Mouse (Mus musculus) forebrain, embryonic 11.5 days (tissue): ENCODE results near the gene Ric8b. TPM values are rescaled to one million over a fixed set of nuclear protein-coding genes. Genes with fewer than 3 reads are reported as not detected.

Experiments used
- ATAC-seq: fragments of 200-750 bp; cut with Nextera tagmentation; replicated peaks from 2 replicates; pipeline ENCODE4 v1.8.0; 2017; ENCODE audit warnings: moderate TSS enrichment; ENCODE audit not compliant: low FRiP score
- DNase-seq: peaks from one replicate; pipeline ENCODE4 v3.0.0-alpha.2; 2017; ENCODE audit warnings: low spot score
- H3K27ac ChIP-seq: fragments of 300-500 bp; sonication (generic); 2 replicates; pipeline ENCODE4 v1.5.1; 2014; ENCODE audit warnings: low read depth, low read length
- H3K27me3 ChIP-seq: fragments of 300-500 bp; sonication (generic); 2 replicates; pipeline ENCODE4 v1.6.1; 2014; ENCODE audit warnings: mild to moderate bottlenecking, low read length, mixed read lengths; ENCODE audit not compliant: control insufficient read depth, insufficient read depth
- H3K36me3 ChIP-seq: fragments of 300-500 bp; sonication (generic); 2 replicates; pipeline ENCODE4 v1.6.1; 2014; ENCODE audit warnings: mild to moderate bottlenecking, low read length, moderate library complexity, mixed read lengths; ENCODE audit not compliant: control insufficient read depth, insufficient read depth
- H3K4me1 ChIP-seq: fragments of 300-500 bp; sonication (generic); replicated peaks from 2 replicates; pipeline ENCODE4 v1.6.1; 2014; ENCODE audit warnings: low read length, mixed read lengths; ENCODE audit not compliant: control insufficient read depth, insufficient read depth
- H3K4me2 ChIP-seq: fragments of 300-500 bp; sonication (generic); 2 replicates; pipeline ENCODE4 v1.6.1; 2014; ENCODE audit warnings: low read depth, mild to moderate bottlenecking, low read length, moderate library complexity, mixed read lengths; ENCODE audit not compliant: severe bottlenecking
- H3K4me3 ChIP-seq: fragments of 300-500 bp; sonication (generic); 2 replicates; pipeline ENCODE4 v1.5.1; 2014; ENCODE audit warnings: low read depth, low read length
- H3K9ac ChIP-seq: fragments of 300-500 bp; sonication (generic); 2 replicates; pipeline ENCODE4 v1.6.1; 2014; ENCODE audit warnings: low read length
- H3K9me3 ChIP-seq: fragments of 300-500 bp; sonication (generic); 2 replicates; pipeline ENCODE4 v1.6.1; 2016; ENCODE audit warnings: low read length, mixed read lengths; ENCODE audit not compliant: control insufficient read depth
- WGBS: fragments of 180-500 bp; shearing (Covaris S2); extraction: QIAGEN DNeasy Blood & Tissue Kit; methylation state at CpG from one replicate; pipeline ENCODE4 v1.1.7; 2014; 5-methylcytosine and 5-hydroxymethylcytosine counted together
- polyA plus RNA-seq: library from polyadenylated mRNA; unstranded; fragments of >200 nt; fragmentation: Nextera tagmentation; extraction: Ambion mirVana; gene quantifications from 2 replicates; pipeline ENCODE4 v1.2.1, GENCODE M21; 2014

Gene Ric8b
- polyA plus RNA-seq, 1 experiment from 2014 or later, result 22.4 TPM

DNA sequence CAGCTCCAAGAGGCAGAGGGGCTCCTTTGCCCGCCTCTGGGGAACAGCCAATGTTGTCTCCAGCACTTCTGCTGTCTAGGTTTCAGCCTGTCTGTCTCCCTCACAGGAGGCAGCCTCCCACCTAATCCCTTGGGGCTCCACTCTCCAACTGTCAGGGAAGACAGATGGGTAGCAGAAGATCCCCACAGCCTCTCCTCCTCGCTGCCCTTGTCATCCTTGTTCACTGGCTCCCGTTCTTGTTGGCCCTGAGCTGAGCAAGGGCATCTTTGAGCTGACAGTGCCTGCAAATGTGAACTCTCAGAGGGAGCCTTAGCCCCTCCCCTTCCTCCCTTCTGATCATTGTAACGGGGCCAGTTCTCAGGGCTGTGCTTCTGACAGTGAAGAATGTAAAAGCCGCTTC lies 13.7 kb upstream of the Ric8b start:
- Histone ChIP-seq H3K9ac (no peak overlapping the region), H3K36me3 (no peaks in the 10 kb centered on the region; the same call in 1 of the 2 replicates), H3K27ac (no peak overlapping the region), H3K4me2 (peak overlapping the region; percentile 18; the same call in 1 of the 2 replicates), H3K27me3 (peaks cover 7% of the 10 kb centered on the region; the same call in 1 of the 2 replicates), H3K9me3 (no peaks in the 10 kb centered on the region), H3K4me3 (no peak overlapping the region), H3K4me1 (peaks cover 4% of the 10 kb centered on the region; the same call in 1 of the 2 replicates)
- WGBS, result 20% methylated on average over 5 of the region's 5 CpGs
- DNase-seq (no peak), ATAC-seq (no peak)

DNA sequence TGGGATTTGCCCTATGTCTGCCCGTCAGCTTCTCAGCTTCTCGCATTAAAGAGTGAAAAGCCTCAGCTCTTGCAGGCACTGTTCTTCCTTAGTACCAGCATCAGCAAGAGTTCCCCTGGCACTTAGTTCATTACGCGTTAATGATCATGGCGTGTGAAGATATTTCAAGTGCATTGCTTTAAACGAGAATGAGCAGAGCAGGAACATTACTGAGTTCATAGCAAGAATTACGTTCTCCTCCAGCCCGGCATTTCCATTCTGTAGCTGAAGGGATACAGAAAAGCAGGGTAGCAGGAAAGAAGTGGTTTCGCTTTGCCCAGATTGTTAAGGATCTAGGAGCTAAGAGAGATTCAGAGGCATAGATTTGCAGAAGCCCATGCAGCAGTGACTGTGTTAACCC lies 10.5 kb upstream of the Ric8b start:
- ATAC-seq (no peak), DNase-seq (no peak)
- H3K36me3 ChIP-seq, result no peaks in the 10 kb centered on the region
- 79% methylated on average over 9 of the region's 9 CpGs for WGBS
- H3K27ac ChIP-seq, result no peak overlapping the region
- H3K4me2 ChIP-seq, result no peak overlapping the region
- no peak overlapping the region for H3K4me3 ChIP-seq
- no peaks in the 10 kb centered on the region for H3K9me3 ChIP-seq
- H3K9ac ChIP-seq, result no peak overlapping the region
- H3K27me3 ChIP-seq, result peaks cover 7% of the 10 kb centered on the region; the same call in 1 of the 2 replicates
- peaks cover 13% of the 10 kb centered on the region for H3K4me1 ChIP-seq

DNA sequence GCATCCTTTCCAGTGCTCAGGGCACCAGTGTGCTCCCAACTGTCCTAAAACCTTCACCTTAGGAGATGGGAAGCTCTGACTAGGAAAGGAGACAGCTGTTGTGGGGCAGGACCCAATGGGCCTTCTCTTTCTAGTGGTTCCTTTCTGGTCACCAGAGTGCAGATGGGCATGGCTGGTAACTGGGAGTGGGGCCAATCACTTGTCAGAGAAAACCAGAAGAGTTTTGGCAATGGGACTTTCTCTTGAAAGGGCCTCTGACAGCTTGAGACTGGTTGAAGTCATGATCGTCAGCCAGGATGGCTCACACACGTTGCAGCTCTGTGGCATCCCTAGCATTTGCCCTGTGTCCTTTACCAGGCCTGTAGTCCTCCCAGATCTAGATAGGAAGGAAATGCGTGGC lies 9.4 kb upstream of the Ric8b start:
- WGBS, result 96% methylated on average over 3 of the region's 3 CpGs
- H3K4me2 ChIP-seq, result no peak overlapping the region
- no peaks in the 10 kb centered on the region for H3K9me3 ChIP-seq
- H3K4me3 ChIP-seq, result no peak overlapping the region
- H3K36me3 ChIP-seq, result no peaks in the 10 kb centered on the region
- no peak overlapping the region for H3K9ac ChIP-seq
- no peak for ATAC-seq
- H3K27ac ChIP-seq, result no peak overlapping the region
- no peak for DNase-seq
- H3K27me3 ChIP-seq, result peaks cover 7% of the 10 kb centered on the region; the same call in 1 of the 2 replicates
- H3K4me1 ChIP-seq, result peaks cover 13% of the 10 kb centered on the region

DNA sequence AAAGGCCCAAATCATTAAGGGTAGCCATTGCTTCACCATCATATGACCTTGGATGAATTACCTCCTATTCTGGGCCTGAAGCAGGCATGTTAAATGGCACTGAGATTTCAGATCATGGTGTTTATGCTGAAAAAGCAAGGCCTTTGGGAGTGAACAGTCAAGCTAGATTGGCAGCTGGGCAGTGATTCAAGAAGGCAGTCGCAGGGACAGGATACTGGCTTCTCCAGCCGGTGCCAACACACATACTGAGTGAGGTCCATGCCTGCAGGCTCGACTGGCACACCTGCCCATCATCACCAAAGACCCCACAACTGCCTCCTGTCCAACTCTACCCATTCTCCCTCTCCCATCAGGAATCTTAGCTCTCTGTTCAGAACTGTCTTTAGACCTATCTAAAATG lies 8.9 kb upstream of the Ric8b start:
- no peak overlapping the region for H3K4me3 ChIP-seq
- H3K27ac ChIP-seq, result no peak overlapping the region
- H3K9ac ChIP-seq, result no peak overlapping the region
- H3K36me3 ChIP-seq, result no peaks in the 10 kb centered on the region
- WGBS, result 96% methylated on average over 3 of the region's 3 CpGs
- H3K9me3 ChIP-seq, result no peaks in the 10 kb centered on the region
- peaks cover 7% of the 10 kb centered on the region; the same call in 1 of the 2 replicates for H3K27me3 ChIP-seq
- no peak overlapping the region for H3K4me2 ChIP-seq
- ATAC-seq, result no peak
- no peak for DNase-seq
- H3K4me1 ChIP-seq, result peaks cover 10% of the 10 kb centered on the region

DNA sequence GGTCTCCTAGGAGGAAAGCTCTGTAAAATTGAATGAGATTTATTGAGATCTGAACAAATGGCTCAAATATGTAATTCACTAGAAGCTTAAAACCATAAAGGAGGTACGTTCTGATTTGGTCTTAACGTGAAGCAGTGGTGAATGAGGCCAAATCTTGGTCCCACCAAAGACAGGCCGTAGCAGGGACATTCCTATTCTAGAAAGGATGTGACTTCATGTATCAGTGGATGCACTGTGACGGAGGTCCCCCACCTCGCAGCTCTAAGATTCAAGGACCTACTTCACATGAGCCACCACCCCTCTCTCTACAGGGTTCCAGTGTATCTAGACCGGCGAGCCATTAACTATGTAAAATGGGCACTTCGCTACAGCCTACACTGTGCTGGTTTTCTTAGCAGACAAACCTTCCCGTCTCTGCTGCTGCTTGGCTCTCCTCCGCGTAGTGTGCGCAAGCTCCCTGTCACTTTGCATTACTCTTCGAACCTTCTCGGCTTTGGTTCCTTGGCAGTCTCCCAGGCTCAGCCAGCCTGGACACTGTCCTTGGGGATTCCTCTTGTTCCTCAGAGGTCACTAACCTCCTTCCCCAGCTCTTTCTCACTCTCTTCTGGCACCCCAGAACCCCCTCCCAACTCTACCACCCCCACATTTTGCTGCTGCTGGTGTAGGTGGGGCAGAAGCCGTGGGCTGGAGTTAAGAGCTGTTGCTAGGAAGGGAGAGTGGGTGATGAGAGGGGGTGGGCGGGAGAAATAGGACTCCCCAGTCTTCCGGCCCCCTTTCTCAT lies 8.2 kb upstream of the Ric8b start:
- Histone ChIP-seq H3K36me3 (no peaks in the 10 kb centered on the region), H3K9ac (no peak overlapping the region), H3K9me3 (no peaks in the 10 kb centered on the region), H3K27me3 (peaks cover 7% of the 10 kb centered on the region; the same call in 1 of the 2 replicates), H3K27ac (no peak overlapping the region), H3K4me2 (no peak overlapping the region), H3K4me3 (no peak overlapping the region), H3K4me1 (peaks cover 8% of the 10 kb centered on the region)
- no peak for DNase-seq
- WGBS, result 63% methylated on average over 17 of the region's 17 CpGs
- no peak for ATAC-seq

DNA sequence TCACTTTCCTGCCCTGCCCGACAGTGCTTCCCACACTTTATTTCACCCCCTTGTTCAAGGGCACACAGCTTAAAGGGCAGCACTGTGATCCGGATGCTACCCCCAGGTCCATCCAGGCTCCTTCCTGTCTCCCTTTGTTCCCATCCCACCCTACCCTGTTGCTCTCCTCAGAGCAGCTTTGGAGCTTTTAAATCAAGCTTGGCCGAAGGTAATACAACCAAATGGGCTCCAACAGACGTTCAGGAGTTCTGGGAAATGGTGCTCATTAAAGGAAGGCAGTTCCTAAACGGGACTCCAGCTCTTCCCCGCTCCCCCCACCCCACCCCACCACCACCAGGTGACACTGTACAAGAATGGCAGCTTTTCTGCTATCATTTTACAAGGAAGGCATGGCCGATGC lies 7.2 kb upstream of the Ric8b start:
- no peak for DNase-seq
- no peaks in the 10 kb centered on the region for H3K9me3 ChIP-seq
- H3K27ac ChIP-seq, result 0 out of 2 replicates have a peak overlapping the region, but pooled peaks have one; percentile 32
- H3K36me3 ChIP-seq, result no peaks in the 10 kb centered on the region
- H3K4me1 ChIP-seq, result peaks cover 8% of the 10 kb centered on the region
- H3K4me2 ChIP-seq, result no peak overlapping the region
- peaks cover 7% of the 10 kb centered on the region; the same call in 1 of the 2 replicates for H3K27me3 ChIP-seq
- H3K9ac ChIP-seq, result no peak overlapping the region
- no peak for ATAC-seq
- WGBS, result 6% methylated on average over 7 of the region's 7 CpGs
- H3K4me3 ChIP-seq, result no peak overlapping the region

DNA sequence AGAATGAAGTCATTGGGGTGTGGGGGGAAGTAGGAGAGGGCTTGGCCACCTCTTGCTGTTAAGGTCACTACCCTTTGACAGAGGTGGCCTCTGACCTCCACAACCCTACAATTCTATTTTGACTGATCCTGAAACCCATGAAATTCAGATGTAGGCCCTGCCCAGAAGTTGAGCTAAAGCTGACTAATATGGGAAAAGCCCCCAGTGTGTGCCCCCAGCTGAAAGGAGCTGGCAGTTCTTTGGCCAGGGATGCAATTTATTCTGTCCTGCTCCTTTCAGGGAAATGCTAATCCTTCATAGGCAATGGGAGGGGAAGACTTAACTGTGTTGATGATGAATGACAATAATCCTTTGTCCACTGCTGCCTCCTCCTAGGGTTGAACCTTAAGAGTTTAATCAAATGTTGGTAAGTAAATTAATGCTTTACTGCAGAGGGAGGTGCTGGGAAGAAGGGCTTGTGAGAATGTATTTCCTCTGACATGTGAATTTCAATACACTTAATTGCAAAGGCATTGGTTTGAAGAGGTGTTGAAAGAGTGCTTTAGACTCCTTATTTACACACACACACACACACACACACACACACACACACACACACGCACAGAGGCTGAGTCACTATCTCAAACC lies 6.5 kb upstream of the Ric8b start:
- no peak overlapping the region for H3K27ac ChIP-seq
- ATAC-seq, result peak; percentile 73

DNA sequence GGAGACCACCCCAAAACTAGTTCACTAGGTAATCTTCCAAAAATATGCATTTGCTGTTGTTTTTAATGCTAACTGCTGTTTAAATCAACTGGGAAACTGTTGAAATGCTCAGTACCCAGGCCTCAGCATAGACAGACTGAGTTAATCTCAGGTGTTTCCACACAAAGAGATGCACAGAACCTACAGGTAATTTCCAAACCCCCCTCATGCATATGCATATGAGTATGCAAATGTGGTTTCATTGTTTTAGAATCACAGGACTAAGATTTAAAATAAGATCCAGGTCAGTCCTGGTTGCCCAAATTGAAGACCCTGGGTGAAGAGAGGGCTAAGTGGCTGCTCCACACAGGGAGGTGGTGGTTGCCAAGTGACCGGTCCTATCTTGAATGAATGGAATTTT lies 4.3 kb upstream of the Ric8b start:
- Histone ChIP-seq H3K36me3 (no peaks in the 10 kb centered on the region), H3K27me3 (peaks cover 7% of the 10 kb centered on the region; the same call in 1 of the 2 replicates), H3K4me1 (peaks cover 10% of the 10 kb centered on the region), H3K9me3 (no peaks in the 10 kb centered on the region), H3K4me2 (no peak overlapping the region), H3K27ac (no peak overlapping the region), H3K9ac (no peak overlapping the region), H3K4me3 (no peak overlapping the region)
- DNase-seq, result no peak
- no peak for ATAC-seq
- 76% methylated on average over 1 of the region's 1 CpGs for WGBS

More for the DNA sequence above, 6.5 kb upstream of the Ric8b start:
- DNase-seq, result no peak
- Histone ChIP-seq H3K4me1 (peaks cover 8% of the 10 kb centered on the region), H3K4me2 (no peak overlapping the region), H3K36me3 (no peaks in the 10 kb centered on the region), H3K27me3 (peaks cover 7% of the 10 kb centered on the region; the same call in 1 of the 2 replicates), H3K9ac (no peak overlapping the region), H3K9me3 (no peaks in the 10 kb centered on the region), H3K4me3 (no peak overlapping the region)
- WGBS, result 0% methylated on average over 1 of the region's 1 CpGs
